Mouse (Mus musculus) layer of hippocampus, adult 9-10 months (tissue): ENCODE data around the gene Gm20696.

Experiments used
- DNase-seq: peaks from one replicate; pipeline ENCODE4 v3.0.0; 2022; ENCODE audit warnings: low spot score

Gm20696 gene

DNA sequence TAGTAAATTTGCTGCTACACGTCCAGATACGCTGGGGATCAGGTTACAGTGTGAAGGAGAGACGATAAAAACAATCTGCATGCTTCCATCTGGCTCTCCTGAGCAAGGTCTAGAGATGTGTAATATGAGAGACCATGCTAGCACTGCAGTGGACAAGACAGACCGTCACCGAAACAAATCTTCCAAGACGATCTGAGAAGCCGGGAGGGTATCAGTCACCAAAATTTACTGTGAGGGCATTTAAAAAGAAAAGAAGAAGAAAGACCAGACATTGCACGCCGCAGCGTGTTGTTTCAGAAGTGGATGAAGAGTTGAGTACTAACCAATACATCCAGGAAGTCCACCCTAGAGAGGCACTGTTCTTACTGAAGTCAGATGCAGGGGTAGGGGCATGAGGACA lies 183.0 kb downstream of the Gm20696 start:
- DNase-seq = no peak

- DNase-seq = no peak
Measured at GRCm38 (mm10) chr6:99481568-99481967, 185.0 kb downstream of the Gm20696 start.

DNA sequence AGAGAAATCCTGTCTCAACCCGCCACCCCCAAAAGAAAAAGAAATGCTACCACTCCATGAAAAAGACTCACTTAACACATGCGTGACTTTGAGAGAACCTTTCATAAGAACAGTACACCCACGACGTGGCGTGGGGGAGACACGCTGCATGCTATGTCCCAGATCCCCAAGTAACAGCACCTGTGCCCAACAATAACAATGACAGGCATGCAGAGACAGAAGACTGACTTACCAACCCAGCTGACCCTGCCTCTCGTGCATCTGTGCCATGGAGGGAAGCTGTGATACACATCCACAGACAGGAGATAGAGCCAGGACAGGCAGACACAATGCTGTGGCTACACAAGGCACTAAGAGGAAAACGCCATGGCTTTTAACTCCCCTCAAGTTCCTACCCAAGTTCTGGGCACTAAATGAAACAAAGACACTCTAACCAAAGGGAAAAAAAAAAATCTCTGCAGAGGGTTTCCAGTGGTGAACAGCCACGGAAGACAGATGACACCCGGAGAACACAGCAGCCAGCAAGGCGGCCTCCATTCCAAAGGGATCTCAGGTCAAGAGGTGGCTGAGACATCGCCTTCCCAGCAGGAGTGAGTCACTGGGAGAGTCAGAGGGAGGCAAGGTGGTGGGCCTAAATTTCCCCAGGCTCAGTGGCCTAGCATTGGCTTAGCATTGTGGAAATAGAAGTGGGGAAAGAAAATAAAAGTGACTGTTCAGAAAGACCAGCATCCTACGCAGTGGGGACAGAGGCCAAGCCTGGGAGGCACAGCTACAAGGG lies 187.5 kb downstream of the Gm20696 start:
- DNase-seq = no peak

DNA sequence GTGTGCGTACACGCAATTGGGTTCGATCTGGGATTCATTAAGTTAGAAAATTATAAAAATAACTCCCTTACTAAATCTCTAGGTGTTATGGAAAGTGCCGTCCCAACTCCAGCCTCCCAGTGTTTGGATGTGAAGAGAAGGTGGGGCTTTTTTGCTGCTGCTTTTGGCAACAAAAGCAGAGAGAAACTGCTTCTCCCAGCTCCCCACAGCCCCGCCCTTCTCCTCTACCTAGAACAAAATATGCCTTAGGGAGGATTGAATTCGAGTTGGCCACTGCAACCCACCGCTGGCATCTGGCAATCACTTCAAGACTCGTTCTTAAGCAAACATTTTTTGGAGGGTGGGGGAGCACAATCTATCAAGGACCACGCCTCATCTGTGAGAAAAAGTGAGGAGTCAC lies 191.6 kb downstream of the Gm20696 start:
- DNase-seq = no peak

GRCm38 (mm10) chr6:99470906-99471305 lies 195.7 kb downstream of the Gm20696 start:
- DNase-seq = no peak

DNA sequence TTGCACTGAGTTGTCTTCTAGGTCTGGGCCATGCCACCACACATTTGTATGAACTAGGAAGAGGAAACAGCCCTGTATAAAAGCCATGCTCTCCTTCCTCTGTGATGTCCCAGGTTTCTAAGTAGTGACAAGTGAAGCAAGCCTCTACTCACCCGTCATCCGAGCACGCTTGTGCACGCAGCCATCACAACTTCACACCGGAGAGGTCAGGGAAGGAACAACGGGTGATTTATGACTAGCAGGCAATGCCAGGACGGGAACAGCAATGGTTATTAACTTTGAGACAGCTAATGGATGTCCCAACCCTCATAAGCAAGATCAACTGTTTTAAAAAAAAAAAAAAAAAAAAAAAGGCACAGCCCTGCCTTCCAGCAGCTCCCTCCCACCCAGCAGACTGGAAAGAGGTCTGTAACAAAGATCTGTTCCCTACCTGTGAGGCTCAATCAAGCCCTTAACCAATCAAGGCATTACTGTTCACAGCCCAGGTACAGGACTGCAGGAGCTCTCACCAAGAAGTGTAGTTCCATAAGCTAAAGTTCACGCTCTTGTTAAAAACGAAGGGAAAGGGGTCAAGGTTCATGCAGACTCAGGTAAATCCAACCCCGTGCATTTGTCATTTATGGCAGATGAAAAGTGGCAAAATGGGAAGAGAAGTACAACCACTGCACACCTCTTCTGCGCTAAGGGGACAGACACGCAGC lies 197.3 kb downstream of the Gm20696 start:
- no peak for DNase-seq

DNA sequence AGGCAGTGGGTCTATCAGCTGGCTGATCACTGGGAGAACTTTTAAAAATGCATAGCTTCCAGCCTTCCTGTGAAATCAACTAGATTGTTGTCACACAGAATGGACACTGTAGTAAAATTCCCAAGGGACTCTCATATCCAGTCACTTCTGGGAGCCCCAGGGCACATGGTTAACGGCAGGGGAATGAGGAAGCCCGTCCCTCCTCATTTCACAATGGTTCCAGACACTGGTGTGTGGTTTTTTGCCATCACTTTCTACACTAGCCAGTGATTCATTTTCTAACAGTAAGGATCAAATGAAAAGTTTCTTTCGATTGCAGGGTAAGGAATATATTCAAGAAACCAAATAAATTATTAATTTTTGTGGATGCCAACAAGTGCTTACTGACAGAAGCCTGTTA lies 198.8 kb downstream of the Gm20696 start:
- no peak for DNase-seq

DNA sequence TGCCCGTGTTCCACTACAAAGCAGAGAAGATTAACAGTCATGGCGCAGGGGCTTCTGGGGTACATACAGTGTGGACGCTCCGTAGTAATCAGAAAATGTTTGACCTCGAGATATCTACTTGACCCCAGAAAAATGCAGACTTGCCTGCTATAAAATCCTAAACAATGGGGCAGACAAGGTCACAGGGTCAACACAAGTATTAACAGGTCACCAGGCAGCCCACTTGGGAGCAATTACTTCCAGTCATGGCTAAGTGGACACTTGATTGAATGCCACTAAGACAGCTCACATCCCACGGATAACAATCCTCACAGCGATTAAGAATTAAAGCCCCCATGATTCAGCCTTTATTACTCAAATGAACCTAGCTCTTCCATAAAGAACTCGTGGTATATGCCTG lies 199.5 kb downstream of the Gm20696 start:
- no peak for DNase-seq

- DNase-seq = no peak
Measured at GRCm38 (mm10) chr6:99466354-99466753, 200.2 kb downstream of the Gm20696 start.

GRCm38 (mm10) chr6:99464449-99464848 lies 202.1 kb downstream of the Gm20696 start:
- no peak for DNase-seq

GRCm38 (mm10) chr6:99463906-99464305 lies 202.7 kb downstream of the Gm20696 start:
- DNase-seq = no peak

- DNase-seq = no peak
Measured at GRCm38 (mm10) chr6:99458775-99459174, 207.8 kb downstream of the Gm20696 start.

DNA sequence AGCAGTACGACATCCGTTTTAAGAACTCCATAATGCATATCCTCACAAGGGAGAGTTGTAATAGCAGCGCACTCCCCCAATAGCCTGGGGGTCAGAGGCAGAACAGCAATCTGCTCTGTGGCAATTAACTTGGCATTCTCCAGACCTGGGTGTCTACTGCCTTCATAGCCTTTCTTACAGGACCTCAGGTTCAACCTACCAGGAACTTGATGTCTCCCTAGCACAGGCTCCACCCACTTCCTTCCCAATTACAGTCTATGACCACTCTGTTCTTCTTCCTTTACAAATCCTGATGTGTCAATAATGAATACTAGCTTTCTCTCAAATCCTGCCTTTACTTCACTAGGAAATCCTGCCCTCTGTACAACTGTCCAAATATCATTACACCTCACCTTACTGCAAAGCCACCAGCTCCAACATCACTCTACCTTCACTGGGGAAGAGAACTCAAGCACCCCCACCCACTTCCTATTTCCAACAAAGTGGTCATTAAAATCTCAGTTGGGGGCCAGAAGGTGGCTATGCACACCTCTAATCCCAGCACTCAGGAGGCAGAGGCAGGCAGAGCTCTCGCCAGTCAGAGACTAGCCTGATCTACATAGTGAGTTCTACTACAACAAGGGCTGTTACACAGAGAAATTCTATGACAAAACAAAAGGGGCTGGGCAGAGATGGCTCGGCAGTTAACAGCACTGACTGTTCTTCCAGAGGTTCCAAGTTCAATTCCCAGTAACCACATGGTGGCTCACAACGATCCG lies 212.7 kb downstream of the Gm20696 start:
- DNase-seq = no peak

- no peak for DNase-seq
Measured at GRCm38 (mm10) chr6:99452638-99453185, 213.9 kb downstream of the Gm20696 start.

DNA sequence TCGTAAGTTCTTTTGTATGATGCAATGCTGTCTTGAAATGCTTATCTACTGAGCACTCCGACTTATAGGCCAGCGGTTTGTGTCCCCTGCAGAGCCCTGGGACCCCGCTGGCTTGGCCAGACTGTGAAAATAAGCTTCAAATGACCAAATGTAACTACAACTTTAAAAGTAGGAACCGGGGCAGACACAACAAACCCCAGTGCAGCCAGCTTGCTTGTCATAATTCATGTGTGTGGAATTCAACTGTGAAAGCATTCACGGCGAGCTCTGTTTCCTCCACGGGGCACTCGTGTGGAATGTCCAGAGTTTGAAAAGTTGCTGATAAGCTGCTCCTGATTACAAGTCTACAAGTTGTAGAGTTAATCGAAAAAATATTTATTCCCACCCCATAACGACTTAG lies 215.1 kb downstream of the Gm20696 start:
- no peak for DNase-seq

- DNase-seq = no peak
Measured at GRCm38 (mm10) chr6:99447447-99447846, 219.2 kb downstream of the Gm20696 start.

- no peak for DNase-seq
Measured at GRCm38 (mm10) chr6:99446801-99447415, 219.7 kb downstream of the Gm20696 start.

DNA sequence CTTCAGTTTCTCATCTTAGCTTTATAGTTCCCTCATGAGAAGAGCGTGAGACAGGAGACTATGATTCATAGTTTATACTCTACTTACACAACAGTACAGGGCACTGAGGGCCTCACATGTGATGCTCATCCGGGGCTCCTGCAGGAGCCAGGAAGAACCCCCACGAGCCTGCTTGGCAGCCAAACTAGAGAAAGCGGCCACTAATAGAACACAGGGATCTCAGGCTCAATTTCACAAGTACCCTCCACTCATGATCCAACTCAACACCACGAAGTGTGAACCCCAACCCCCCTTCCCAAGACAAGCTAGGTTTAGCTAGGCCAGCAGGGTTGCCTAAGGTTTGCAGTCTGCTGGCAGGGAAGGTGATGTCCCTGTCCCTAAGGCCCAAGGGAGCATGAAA lies 223.1 kb downstream of the Gm20696 start:
- DNase-seq = no peak

DNA sequence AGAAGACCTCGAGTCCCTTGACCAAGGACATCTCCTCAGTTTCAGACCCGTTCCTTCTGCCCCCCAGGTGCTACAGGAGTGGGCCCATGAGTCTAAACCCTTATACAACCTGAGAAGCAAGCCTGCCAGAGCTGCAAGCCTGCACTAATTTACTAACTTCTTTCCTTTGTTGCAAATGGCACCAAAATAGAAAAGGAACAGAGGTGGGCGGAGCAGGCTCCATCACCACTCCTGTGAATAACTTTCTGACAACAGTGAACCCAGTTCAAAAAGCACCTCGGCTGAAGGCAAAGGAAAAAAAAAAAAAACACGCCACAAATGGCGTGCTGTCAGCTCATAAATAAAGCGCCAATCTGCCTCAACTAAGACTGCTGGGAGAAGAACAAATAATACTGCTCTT lies 225.5 kb downstream of the Gm20696 start:
- no peak for DNase-seq

DNA sequence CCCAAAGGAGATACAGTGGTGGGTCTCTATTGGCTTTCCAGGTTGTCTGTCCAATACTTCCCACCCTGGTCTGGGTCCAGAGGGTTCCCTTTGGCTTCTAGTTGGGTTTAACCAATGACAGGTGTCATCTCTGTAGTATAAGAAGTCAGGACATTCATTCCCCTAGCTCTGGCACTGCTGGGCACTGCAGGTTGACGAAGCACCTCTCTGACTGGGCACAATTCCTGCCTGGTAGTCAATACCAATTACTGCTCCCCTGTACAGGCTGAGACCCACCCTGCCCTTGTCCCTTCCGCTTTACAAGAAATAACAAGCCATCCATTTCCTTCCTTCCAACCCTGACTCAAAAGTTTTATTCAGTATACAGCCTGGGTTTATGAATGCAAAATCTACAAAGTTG lies 226.0 kb downstream of the Gm20696 start:
- DNase-seq = no peak

DNA sequence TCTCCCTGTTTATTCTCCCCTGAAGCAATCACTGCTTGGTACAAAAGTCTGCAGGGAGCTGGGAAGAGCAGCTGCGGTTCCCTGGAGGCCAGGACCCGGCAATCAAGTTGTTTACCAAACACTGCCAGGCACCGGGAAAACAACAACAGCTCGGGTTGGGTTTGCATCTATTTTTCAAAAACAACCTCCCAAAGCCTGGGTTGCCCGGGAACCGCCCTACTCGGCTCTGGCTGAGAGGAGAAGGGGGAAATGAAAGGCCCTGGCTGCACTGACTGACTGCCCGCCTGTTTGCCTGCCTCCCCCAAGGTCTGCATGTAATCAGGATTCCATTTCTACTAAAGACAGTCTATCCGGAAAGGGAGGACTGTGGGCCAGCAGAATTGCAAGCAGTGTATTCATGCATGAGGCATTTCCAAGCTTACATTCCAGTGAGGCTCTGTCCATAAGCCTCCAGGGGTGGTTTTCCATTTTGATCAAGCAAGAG lies 226.7 kb downstream of the Gm20696 start:
- DNase-seq = no peak
